Mouse (Mus musculus): ENCODE measurements around the gene Celf2. TPM values are rescaled to one million over a fixed set of nuclear protein-coding genes. Genes with fewer than 3 reads are reported as not detected.

Gene Celf2
- total RNA-seq, 2 experiments from 2014 or later, result 120 to 122 TPM

DNA sequence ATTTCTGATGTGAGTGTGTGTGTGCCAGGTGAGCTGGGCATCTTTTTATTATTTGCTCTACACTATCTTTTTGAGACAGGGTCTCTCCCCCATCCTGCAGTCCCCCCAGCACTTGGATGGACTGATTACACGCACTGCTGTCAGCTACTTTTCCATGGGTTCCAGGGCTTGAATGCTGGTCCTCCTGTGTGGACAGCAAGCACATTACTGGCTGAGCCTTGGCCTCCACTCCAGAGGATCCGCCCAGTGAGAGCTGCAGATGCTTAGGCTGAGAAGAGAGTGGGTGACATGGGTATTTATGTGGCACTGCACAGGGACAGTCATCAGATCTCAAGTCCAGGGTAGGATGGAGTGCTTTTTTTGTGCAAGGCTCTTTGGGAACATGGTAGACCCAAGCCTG is 981.3 kb downstream of the Celf2 start:
- DNase-seq (ENCODE audit: low spot score in 2 of 2), result no peak

GRCm38 (mm10) chr2:6526825-6527224 is 982.5 kb downstream of the Celf2 start:
- no peak for DNase-seq (ENCODE audit: low spot score in 2 of 2)

DNA sequence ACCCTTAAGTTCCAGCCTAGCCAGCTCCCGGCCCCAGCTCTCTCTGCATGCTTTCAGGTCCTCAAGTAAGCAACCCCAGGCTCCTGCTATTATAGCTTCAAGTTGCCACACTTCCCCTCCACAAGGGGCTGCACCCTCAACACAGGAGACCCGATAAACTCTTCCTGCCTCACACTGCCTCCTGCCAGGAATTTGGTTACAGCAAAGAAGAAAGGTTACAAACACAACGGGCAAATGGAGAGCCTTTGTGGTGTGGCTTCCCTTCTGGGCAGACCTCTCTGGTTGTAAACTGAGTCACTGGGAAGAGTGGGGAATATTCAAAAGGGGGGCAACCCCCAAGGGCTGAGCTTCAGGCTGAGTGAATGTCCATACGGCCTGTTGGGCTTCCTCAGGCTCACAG is 983.1 kb downstream of the Celf2 start:
- DNase-seq (ENCODE audit: low spot score in 2 of 2), result no peak

- DNase-seq (ENCODE audit: low spot score in 2 of 2), result no peak
Measured at GRCm38 (mm10) chr2:6523924-6524300, 985.5 kb downstream of the Celf2 start.

DNA sequence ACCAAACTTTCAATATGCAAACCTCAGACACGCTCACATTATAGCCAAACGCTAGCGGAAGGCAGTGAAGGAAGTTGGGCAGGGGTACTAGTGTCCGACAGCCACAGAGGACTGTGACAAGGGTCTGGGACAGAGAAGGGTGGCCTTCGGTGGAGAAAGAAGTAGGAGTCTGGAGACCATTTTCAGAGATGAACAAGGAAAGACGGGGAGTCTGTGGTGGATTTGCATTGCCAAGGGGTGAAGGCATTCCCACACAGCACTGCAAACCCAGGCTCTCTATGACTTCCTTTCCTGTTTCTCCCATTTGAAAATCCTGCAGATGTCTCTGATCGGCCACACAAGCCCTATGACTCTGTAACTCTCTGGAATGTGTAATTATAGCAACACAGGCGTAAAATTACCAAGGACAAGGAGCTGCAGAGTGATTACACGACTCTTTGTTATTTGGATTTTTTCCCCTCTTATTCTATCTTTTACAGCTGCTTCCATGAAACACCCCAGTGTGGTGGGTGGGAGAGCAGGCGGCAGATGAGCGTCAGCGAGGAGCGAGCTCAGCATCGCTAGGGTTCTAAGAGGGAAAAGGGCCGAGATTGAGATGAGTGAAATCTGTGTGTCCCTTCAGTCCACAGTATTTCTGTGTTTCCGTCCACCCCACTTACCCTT is 986.0 kb downstream of the Celf2 start:
- no peak for DNase-seq (ENCODE audit: low spot score in 2 of 2)

- no peak for DNase-seq (ENCODE audit: low spot score in 2 of 2)
Measured at GRCm38 (mm10) chr2:6522411-6522810, 987.0 kb downstream of the Celf2 start.

- DNase-seq (ENCODE audit: low spot score in 2 of 2), result no peak
Measured at GRCm38 (mm10) chr2:6513176-6513575, 996.2 kb downstream of the Celf2 start.

GRCm38 (mm10) chr2:6507071-6507470 is 1002.3 kb downstream of the Celf2 start:
- DNase-seq (ENCODE audit: low spot score in 2 of 2), result no peak

DNA sequence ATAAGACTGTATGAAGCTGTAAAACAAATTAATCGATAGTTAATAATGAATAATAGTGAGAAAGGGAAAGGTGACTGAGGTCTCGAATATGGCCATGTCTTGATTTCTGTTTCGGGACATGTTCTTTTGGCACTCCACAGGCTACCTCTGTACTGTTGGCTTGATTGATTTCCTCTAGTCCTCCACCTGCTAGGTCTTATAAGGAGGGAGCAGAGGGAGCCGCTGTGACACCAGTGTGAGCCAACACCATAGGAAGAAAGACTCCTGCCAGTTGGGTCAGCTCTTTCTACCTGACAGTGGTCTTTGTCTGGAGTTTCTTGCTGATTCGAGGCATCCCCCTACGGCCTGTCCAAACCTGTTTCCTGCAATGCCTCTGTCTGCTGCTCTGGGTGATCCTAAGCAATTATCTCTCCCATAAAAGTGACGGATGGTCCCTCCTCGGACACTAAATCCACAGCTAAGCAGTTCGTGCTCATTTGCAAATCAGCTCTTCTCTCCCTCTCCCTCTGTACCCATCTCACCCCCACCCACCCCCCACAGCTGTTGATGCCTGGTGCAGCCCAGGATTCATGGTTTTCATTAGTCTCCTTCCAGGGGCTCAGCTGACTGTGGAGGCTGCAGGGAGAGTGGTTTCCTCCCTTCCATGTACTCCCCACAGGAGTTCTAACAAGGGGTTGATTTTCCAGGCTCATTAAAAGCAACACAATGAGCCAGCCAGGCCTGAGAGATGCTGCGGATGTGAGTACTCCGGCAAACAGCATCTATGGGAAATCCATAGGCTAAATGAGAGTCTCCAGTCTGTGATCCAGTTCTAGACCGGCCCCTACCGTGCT is 1003.2 kb downstream of the Celf2 start:
- DNase-seq (ENCODE audit: low spot score in 2 of 2), result no peak

- DNase-seq (ENCODE audit: low spot score in 2 of 2), result no peak
Measured at GRCm38 (mm10) chr2:6505531-6505930, 1003.8 kb downstream of the Celf2 start.

GRCm38 (mm10) chr2:6498101-6498500 is 1011.3 kb downstream of the Celf2 start:
- peak in 1 of 2 experiments; percentile 14 for DNase-seq (ENCODE audit: low spot score in 2 of 2)

DNA sequence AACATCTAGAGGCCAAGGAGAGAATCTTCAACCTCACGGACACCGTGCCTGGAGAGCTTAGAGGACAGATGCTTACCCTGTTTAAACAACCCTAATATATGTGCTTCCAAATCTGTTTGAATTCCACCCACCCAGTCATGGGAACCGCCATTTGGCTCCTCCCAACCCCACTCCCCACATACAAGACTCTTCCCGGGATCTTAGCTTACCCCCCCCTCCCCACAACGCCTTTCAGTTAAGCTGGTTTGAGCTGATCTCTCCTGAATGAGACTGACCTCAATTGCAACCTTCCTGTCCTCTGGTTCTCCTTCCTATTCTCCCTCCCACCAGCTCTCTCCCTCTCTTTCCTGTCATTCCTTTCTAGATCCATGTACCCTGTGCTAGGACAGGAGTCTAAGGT is 1011.7 kb downstream of the Celf2 start:
- DNase-seq (ENCODE audit: low spot score in 2 of 2), result peak in 1 of 2 experiments; percentile 2

DNA sequence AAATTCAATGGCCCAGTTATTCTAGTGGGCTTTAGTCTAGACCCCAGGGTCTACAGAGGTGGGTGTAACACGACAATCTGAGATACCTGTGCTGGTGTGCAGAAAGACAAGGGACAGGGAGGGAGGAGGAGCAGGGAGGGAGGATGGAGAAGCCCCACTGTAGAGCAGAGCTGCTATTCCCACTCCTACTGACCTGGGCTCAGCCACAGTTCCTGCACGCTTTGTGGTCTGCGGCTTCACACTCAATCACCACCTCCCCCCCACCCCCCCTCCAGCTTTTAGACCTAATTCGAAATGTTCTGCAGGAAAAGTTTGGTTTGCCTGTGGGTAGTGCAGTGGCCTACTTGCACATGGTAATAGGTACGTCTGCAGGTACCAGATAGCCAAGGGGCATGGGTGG is 1015.5 kb downstream of the Celf2 start:
- DNase-seq (ENCODE audit: low spot score in 2 of 2), result no peak

- DNase-seq (ENCODE audit: low spot score in 2 of 2), result no peak
Measured at GRCm38 (mm10) chr2:6490870-6491269, 1018.5 kb downstream of the Celf2 start.

- DNase-seq (ENCODE audit: low spot score in 2 of 2), result no peak
Measured at GRCm38 (mm10) chr2:6490076-6490475, 1019.3 kb downstream of the Celf2 start.
